In the genomic region with DNA sequence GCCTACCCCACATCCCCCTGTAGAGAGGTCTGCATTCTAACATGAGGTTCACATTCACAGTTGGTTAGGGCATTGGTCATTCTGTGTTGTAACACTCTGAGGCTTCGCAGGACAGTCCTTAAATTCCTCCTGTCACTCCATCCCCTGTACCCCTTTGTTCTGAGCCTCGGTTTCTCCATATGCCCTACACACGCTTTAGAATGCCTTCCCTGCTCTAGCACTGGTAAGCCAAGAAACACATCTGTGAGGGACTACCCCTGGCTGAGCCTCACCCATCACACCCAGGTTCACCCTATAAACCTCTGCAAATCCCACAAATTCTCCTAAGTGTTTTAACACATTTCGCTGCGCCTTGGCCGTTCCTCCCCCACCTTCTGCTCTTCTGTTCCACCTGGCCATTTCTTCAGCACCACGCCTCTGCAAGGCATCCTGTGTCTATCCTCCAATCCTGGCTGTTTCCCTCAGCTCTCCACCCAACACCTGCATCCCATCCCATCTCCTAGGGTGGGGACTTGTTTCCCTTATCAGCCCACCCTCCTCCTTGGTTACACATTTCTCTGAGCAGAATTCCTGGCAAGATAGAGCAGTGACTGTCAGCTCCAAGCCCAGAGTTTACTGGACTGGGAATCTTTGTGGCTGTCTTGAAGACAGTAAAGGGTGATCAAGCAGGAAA, we compare ENCODE assay signal across 35 mouse cellular contexts. TPM values are rescaled to one million over a fixed set of nuclear protein-coding genes. Genes with fewer than 3 reads are reported as not detected.
DNase-seq lines count a peak whose midpoint lies in the region; ATAC-seq and TF ChIP-seq lines count a peak whose summit lies in the region.
"Had no signal": no experiment of that assay in that cellular context is flagged by ENCODE, and none has a peak within 500 bp of the region (broad histone marks: within the 10 kb centered on the region; RNA-seq: fewer than 3 reads in every experiment).

No protein-coding gene starts in this region.

- no peak overlapping the region for H3K9ac ChIP-seq in heart, embryonic 14.5 days (ENCODE audit: low read length)
- peak overlapping the region; percentile 78 for H3K9ac ChIP-seq in intestine, embryonic 16.5 days (ENCODE audit: low read depth, low read length)
- H3K9ac ChIP-seq in limb, embryonic 14.5 days (ENCODE audit: low read depth, low read length, severe bottlenecking), result no peak overlapping the region
- no peak overlapping the region for H3K9ac ChIP-seq in stomach, embryonic 16.5 days (ENCODE audit: low read length)
- H3K9ac ChIP-seq: embryonic facial prominence, embryonic 15.5 days; forebrain, embryonic 12.5 days; forebrain, postnatal 0 days; heart, embryonic 15.5 days; hindbrain, embryonic 12.5 days; lung, embryonic 15.5 days had no signal

- 80% methylated on average over 7 of the region's 7 CpGs for WGBS in heart, embryonic 14.5 days
- 82% methylated on average over 7 of the region's 7 CpGs for WGBS in heart, embryonic 10.5 days
- WGBS in intestine, embryonic 16.5 days, result 60% methylated on average over 7 of the region's 7 CpGs
- WGBS in limb, embryonic 14.5 days, result 68% methylated on average over 7 of the region's 7 CpGs
- 65% methylated on average over 7 of the region's 7 CpGs for WGBS in stomach, embryonic 16.5 days

- no peaks in the 10 kb centered on the region for H3K4me1 ChIP-seq in heart, embryonic 14.5 days (ENCODE audit: control insufficient read depth in 2 of 2, insufficient read depth in 2 of 2, low read length in 2 of 2)
- peaks cover 8% of the 10 kb centered on the region; the same call in 1 of the 2 replicates for H3K4me1 ChIP-seq in heart, embryonic 10.5 days
- peaks cover 5% of the 10 kb centered on the region; the same call in 1 of the 2 replicates for H3K4me1 ChIP-seq in intestine, embryonic 16.5 days (ENCODE audit: control insufficient read depth, insufficient read depth, low read length)
- H3K4me1 ChIP-seq in limb, embryonic 14.5 days (ENCODE audit: control insufficient read depth, insufficient read depth, low read length), result peaks cover 8% of the 10 kb centered on the region; the same call in 1 of the 2 replicates
- H3K4me1 ChIP-seq in stomach, embryonic 16.5 days (ENCODE audit: control insufficient read depth, insufficient read depth, low read length), result peaks cover 6% of the 10 kb centered on the region; the same call in 1 of the 2 replicates
- H3K4me1 ChIP-seq: embryonic facial prominence, embryonic 15.5 days; heart, embryonic 15.5 days; hindbrain, embryonic 12.5 days; lung, embryonic 15.5 days had no signal

- H3K27ac ChIP-seq in heart, embryonic 14.5 days (replicated peaks in 1 of 2; ENCODE audit: control insufficient read depth in 1 of 2, insufficient read depth in 1 of 2, low read depth in 2 of 2, low read length in 2 of 2), result no peak overlapping the region
- H3K27ac ChIP-seq in heart, embryonic 10.5 days, result no peak overlapping the region
- peak overlapping the region; percentile 89 for H3K27ac ChIP-seq in intestine, embryonic 16.5 days (ENCODE audit: low read length)
- H3K27ac ChIP-seq in limb, embryonic 14.5 days (replicated peaks; ENCODE audit: low read depth, low read length), result no peak overlapping the region
- 0 out of 2 replicates have a peak overlapping the region, but pooled peaks have one; percentile 10 for H3K27ac ChIP-seq in stomach, embryonic 16.5 days (ENCODE audit: low read length)
- H3K27ac ChIP-seq: embryonic facial prominence, embryonic 10.5 days; embryonic facial prominence, embryonic 15.5 days; forebrain, embryonic 12.5 days; heart, embryonic 15.5 days; hindbrain, embryonic 12.5 days; kidney, postnatal 0 days; left cerebral cortex, adult 2 months; lung, embryonic 15.5 days had no signal

- H3K4me2 ChIP-seq in heart, embryonic 14.5 days (ENCODE audit: low read length), result peak overlapping the region; percentile 21; the same call in 1 of the 2 replicates
- peak overlapping the region; percentile 49 for H3K4me2 ChIP-seq in intestine, embryonic 16.5 days (ENCODE audit: low read depth, low read length)
- H3K4me2 ChIP-seq in limb, embryonic 14.5 days (replicated peaks; ENCODE audit: low read depth, low read length, severe bottlenecking), result no peak overlapping the region; the same call in 1 of the 2 replicates
- peak overlapping the region; percentile 22; the same call in 1 of the 2 replicates for H3K4me2 ChIP-seq in stomach, embryonic 16.5 days (ENCODE audit: low read depth, low read length)
- H3K4me2 ChIP-seq: embryonic facial prominence, embryonic 15.5 days; forebrain, embryonic 12.5 days; heart, embryonic 15.5 days; hindbrain, embryonic 12.5 days; liver, embryonic 11.5 days; lung, embryonic 15.5 days; midbrain, embryonic 11.5 days had no signal

- no peak for ATAC-seq in heart, embryonic 14.5 days (ENCODE audit: insufficient number of reproducible peaks, insufficient read depth, low FRiP score, low read depth)
- peak; percentile 88 for ATAC-seq in intestine, embryonic 16.5 days
- peak; percentile 34; the same call in 1 of the 2 replicates for ATAC-seq in limb, embryonic 14.5 days (ENCODE audit: low FRiP score, low read depth)
- ATAC-seq in stomach, embryonic 16.5 days (ENCODE audit: insufficient read depth, low FRiP score), result 0 out of 2 replicates have a peak, but pooled peaks have one; percentile 25
- ATAC-seq: CD4-positive, CD25-positive, alpha-beta regulatory T cell, adult 4 months; midbrain, embryonic 16.5 days had no signal

- H3K9me3 ChIP-seq in heart, embryonic 14.5 days (ENCODE audit: control insufficient read depth, low read length), result no peaks in the 10 kb centered on the region
- no peaks in the 10 kb centered on the region for H3K9me3 ChIP-seq in heart, embryonic 10.5 days
- H3K9me3 ChIP-seq in intestine, embryonic 16.5 days (ENCODE audit: control insufficient read depth, low read length), result no peaks in the 10 kb centered on the region
- no peaks in the 10 kb centered on the region for H3K9me3 ChIP-seq in limb, embryonic 14.5 days (ENCODE audit: control insufficient read depth, low read length)
- H3K9me3 ChIP-seq in stomach, embryonic 16.5 days (replicated peaks; ENCODE audit: control insufficient read depth, low read length), result no peaks in the 10 kb centered on the region
- H3K9me3 ChIP-seq: embryonic facial prominence, embryonic 10.5 days; embryonic facial prominence, embryonic 15.5 days; forebrain, embryonic 12.5 days; heart, embryonic 15.5 days; hindbrain, embryonic 12.5 days; lung, embryonic 15.5 days had no signal

- no peaks in the 10 kb centered on the region for H3K36me3 ChIP-seq in heart, embryonic 14.5 days (ENCODE audit: control insufficient read depth, insufficient read depth, low read length)
- no peaks in the 10 kb centered on the region for H3K36me3 ChIP-seq in heart, embryonic 10.5 days
- H3K36me3 ChIP-seq in intestine, embryonic 16.5 days (ENCODE audit: control insufficient read depth, insufficient read depth, low read length), result no peaks in the 10 kb centered on the region
- H3K36me3 ChIP-seq in limb, embryonic 14.5 days (ENCODE audit: control insufficient read depth, insufficient read depth, low read length), result no peaks in the 10 kb centered on the region
- no peaks in the 10 kb centered on the region for H3K36me3 ChIP-seq in stomach, embryonic 16.5 days (ENCODE audit: control insufficient read depth, insufficient read depth, low read length)
- H3K36me3 ChIP-seq: embryonic facial prominence, embryonic 10.5 days; embryonic facial prominence, embryonic 15.5 days; forebrain, embryonic 12.5 days; heart, embryonic 15.5 days; hindbrain, embryonic 12.5 days; lung, embryonic 15.5 days had no signal

- TF ChIP-seq POLR2A in limb, embryonic 14.5 days (IDR thresholded peaks at IDR 0.05; ENCODE audit: borderline replicate concordance, extremely low read depth, insufficient read depth, insufficient read length), result no peak

- DNase-seq in heart, embryonic 10.5 days (ENCODE audit: low spot score), result no peak
- DNase-seq in limb, embryonic 14.5 days (ENCODE audit: low spot score), result no peak
- no peak for DNase-seq in adrenal gland, adult 8-10 months
- no peak for DNase-seq in ovary, adult 18-20 months (ENCODE audit: low spot score)
- DNase-seq: cerebellum, adult 2 months; cerebellum, postnatal 25 days; forebrain, postnatal 0 days; gastrocnemius, postnatal 10 days; kidney, adult 8-10 months; right cerebral cortex, adult 18-20 months; right cerebral cortex, postnatal 4 days; thymus, adult 18-20 months; thymus, postnatal 25 days had no signal

- H3K4me3 ChIP-seq in heart, embryonic 14.5 days (ENCODE audit: control insufficient read depth in 1 of 2, insufficient read depth in 1 of 2, low read depth in 1 of 2, low read length in 2 of 2), result no peak overlapping the region
- H3K4me3 ChIP-seq in heart, embryonic 10.5 days, result no peak overlapping the region
- H3K4me3 ChIP-seq in intestine, embryonic 16.5 days (ENCODE audit: low read length), result peak overlapping the region; percentile 56
- no peak overlapping the region for H3K4me3 ChIP-seq in limb, embryonic 14.5 days (replicated peaks; ENCODE audit: low read length)
- no peak overlapping the region for H3K4me3 ChIP-seq in stomach, embryonic 16.5 days (replicated peaks; ENCODE audit: low read length)
- H3K4me3 ChIP-seq: embryonic facial prominence, embryonic 10.5 days; embryonic facial prominence, embryonic 15.5 days; forebrain, embryonic 12.5 days; heart, embryonic 15.5 days; hindbrain, embryonic 12.5 days; left cerebral cortex, adult 2 months; lung, embryonic 15.5 days had no signal

- no peaks in the 10 kb centered on the region for H3K27me3 ChIP-seq in heart, embryonic 14.5 days (ENCODE audit: control insufficient read depth, insufficient read depth, low read length)
- no peaks in the 10 kb centered on the region for H3K27me3 ChIP-seq in heart, embryonic 10.5 days (ENCODE audit: insufficient read depth, poor library complexity, severe bottlenecking)
- H3K27me3 ChIP-seq in intestine, embryonic 16.5 days (replicated peaks; ENCODE audit: control insufficient read depth, insufficient read depth, low read length), result no peaks in the 10 kb centered on the region
- H3K27me3 ChIP-seq in limb, embryonic 14.5 days (ENCODE audit: control insufficient read depth, insufficient read depth, low read length), result no peaks in the 10 kb centered on the region
- no peaks in the 10 kb centered on the region for H3K27me3 ChIP-seq in stomach, embryonic 16.5 days (ENCODE audit: control insufficient read depth, insufficient read depth, low read length)
- H3K27me3 ChIP-seq: embryonic facial prominence, embryonic 15.5 days; forebrain, embryonic 12.5 days; heart, embryonic 15.5 days; hindbrain, embryonic 12.5 days; lung, embryonic 15.5 days had no signal

RNA-seq across cellular contexts. Expression of a gene that starts 0.7 kb away (rescaled TPM):
- polyA plus RNA-seq in heart, embryonic 14.5 days (2014; fragmentation: Nextera tagmentation; extraction: Ambion mirVana), result 0.20 TPM in 1 of 2 replicates, not detected in the other
- polyA plus RNA-seq in heart, embryonic 10.5 days (2016; fragmentation: Nextera tagmentation; extraction: Ambion mirVana), result 0.09 TPM in 1 of 2 replicates, not detected in the other
- polyA plus RNA-seq in intestine, embryonic 16.5 days (2015; fragmentation: Nextera tagmentation; extraction: Ambion mirVana), result 101 and 109 TPM in 2 replicates
- 0.18 and 0.27 TPM in 2 replicates for polyA plus RNA-seq in limb, embryonic 14.5 days (2012; rRNA removed)
- 0.14 TPM in 1 of 2 replicates, not detected in the other for polyA plus RNA-seq in limb, embryonic 14.5 days (2014; fragmentation: Nextera tagmentation; extraction: Ambion mirVana)
- 8.7 and 8.8 TPM in 2 replicates for polyA plus RNA-seq in stomach, embryonic 16.5 days (2015; fragmentation: Nextera tagmentation; extraction: Ambion mirVana)
- not detected for total RNA-seq in adrenal gland, adult 8-10 months (2022)
- total RNA-seq: adrenal gland, adult 18-20 months; forebrain, postnatal 0 days; gastrocnemius, postnatal 10 days; layer of hippocampus, adult 18-20 months; layer of hippocampus, postnatal 10 days; left cerebral cortex, adult 2 months; megakaryocyte, adult 5-6 weeks; neutrophil, adult 5-6 weeks had no signal
- polyA plus RNA-seq: CD4-positive, CD25-positive, alpha-beta regulatory T cell, adult 4 months; cerebellum, adult 2 months; embryonic facial prominence, embryonic 10.5 days; embryonic facial prominence, embryonic 15.5 days; forebrain, embryonic 12.5 days; forebrain, postnatal 0 days; gonadal fat pad, adult 2 months; hindbrain, embryonic 12.5 days; lung, embryonic 15.5 days; midbrain, embryonic 11.5 days; midbrain, embryonic 16.5 days; neural tube, embryonic 11.5 days had no signal

Comparison
In these comparisons a context has a peak if more than half of its experiments do, and no peak if none do; other contexts are left out.
1. H3K27ac ChIP-seq: peak in intestine, embryonic 16.5 days (single experiment) and stomach, embryonic 16.5 days (single experiment); none in heart, embryonic 14.5 days (0 of 2), heart, embryonic 10.5 days (single experiment) and limb, embryonic 14.5 days (single experiment).
2. RNA of a gene that starts 0.7 kb away (polyA plus RNA-seq): 101 to 109 TPM in intestine, embryonic 16.5 days; 8.7 to 8.8 TPM in stomach, embryonic 16.5 days, 0.20 TPM in heart, embryonic 14.5 days, 0.14 to 0.27 TPM in limb, embryonic 14.5 days and 0.09 TPM in heart, embryonic 10.5 days; every median in the first group is over 10 times any median in the second.